Mouse (Mus musculus): ENCODE measurements at regions not wholly inside any gene's neighbourhood (a gene's known extent, or its start where the extent isn't known, plus 50 kb on each side); places are given as distances from the start of the nearest gene placed in this dataset.
A peak's percentile ranks its signal among the peaks of the same experiment; 100 is the strongest.

DNA sequence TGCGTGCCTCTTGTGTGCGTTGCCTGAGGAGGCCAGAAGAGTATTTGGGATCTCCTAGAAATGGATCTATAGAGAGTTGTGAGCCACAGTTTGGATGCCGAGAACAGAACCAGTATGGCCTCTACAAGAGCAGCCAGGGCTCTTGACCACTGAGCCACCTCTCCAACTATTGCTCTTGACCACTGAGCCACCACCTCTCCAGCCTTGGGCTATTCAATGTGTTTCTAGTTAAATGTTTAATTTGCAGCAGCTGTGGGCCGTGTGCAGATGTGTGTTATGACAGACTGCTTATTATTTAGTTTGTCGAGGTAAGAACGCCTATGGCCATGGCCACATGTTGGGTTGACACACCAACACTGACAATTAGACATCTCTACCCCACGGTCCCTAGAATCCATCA is 452.9 kb upstream of the Cdh4 start:
- Histone ChIP-seq H3K9ac (replicated peaks; ENCODE audit: low read depth, low read length) (no peak overlapping the region), H3K27me3 (replicated peaks; ENCODE audit: control insufficient read depth, insufficient read depth, low read length) (no peaks in the 10 kb centered on the region), H3K36me3 (ENCODE audit: control insufficient read depth, insufficient read depth) (no peaks in the 10 kb centered on the region), H3K27ac (ENCODE audit: low read length) (no peak overlapping the region), H3K9me3 (ENCODE audit: control insufficient read depth, low read length) (no peaks in the 10 kb centered on the region), H3K4me3 (replicated peaks; ENCODE audit: low read length) (no peak overlapping the region), H3K4me2 (ENCODE audit: low read length) (no peak overlapping the region), H3K4me1 (replicated peaks; ENCODE audit: control insufficient read depth, insufficient read depth, low read length) (peaks cover 18% of the 10 kb centered on the region)
- 88% methylated on average over 7 of the region's 7 CpGs for WGBS
- no peak for ATAC-seq

DNA sequence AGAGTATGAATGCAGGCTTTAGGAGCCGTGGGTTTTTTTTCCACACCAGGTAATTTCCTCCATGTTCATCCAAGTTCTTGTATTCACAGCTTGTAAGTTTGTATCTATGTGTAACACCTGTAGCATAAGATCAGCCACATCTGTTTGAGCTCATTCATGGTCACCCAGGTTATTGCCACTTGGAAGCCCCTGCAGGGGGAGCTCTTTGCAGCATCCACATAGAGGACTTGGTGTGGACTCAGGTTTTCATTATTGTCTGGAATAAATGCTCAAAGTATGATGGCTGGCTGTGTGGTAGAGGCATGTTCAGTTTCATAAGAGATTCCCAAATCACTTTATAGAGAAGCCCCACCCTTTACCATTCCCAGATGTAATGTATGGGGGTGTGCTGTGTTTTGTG is 452.4 kb upstream of the Cdh4 start:
- H3K9ac ChIP-seq (replicated peaks; ENCODE audit: low read depth, low read length) = no peak overlapping the region
- no peaks in the 10 kb centered on the region for H3K36me3 ChIP-seq (ENCODE audit: control insufficient read depth, insufficient read depth)
- no peaks in the 10 kb centered on the region for H3K27me3 ChIP-seq (replicated peaks; ENCODE audit: control insufficient read depth, insufficient read depth, low read length)
- peaks cover 18% of the 10 kb centered on the region for H3K4me1 ChIP-seq (replicated peaks; ENCODE audit: control insufficient read depth, insufficient read depth, low read length)
- no peak overlapping the region for H3K4me3 ChIP-seq (replicated peaks; ENCODE audit: low read length)
- 67% methylated on average over 1 of the region's 1 CpGs for WGBS
- ATAC-seq = no peak
- H3K4me2 ChIP-seq (ENCODE audit: low read length) = no peak overlapping the region
- H3K9me3 ChIP-seq (ENCODE audit: control insufficient read depth, low read length) = no peaks in the 10 kb centered on the region
- no peak overlapping the region for H3K27ac ChIP-seq (ENCODE audit: low read length)

DNA sequence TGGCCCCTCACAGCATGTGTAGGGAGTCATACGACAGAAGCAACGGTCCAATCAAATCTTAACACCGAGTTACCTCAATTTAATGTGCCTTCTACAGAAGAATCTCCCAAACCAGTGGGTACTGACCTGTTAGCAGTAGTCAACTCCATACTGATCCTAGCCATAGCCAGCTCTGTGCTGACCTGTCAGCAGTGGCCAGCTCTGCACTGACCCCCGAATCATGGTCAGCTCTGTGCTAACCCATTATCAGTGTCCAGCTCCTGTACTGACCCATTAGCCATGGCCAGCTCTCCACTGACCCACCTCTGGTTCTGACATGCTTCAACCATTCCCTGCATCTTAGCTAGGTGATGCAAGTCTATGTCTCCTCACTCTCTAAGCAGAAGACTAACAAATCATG is 451.3 kb upstream of the Cdh4 start:
- no peak for ATAC-seq
- no peak overlapping the region for H3K4me3 ChIP-seq (replicated peaks; ENCODE audit: low read length)
- H3K36me3 ChIP-seq (ENCODE audit: control insufficient read depth, insufficient read depth) = no peaks in the 10 kb centered on the region
- no peaks in the 10 kb centered on the region for H3K9me3 ChIP-seq (ENCODE audit: control insufficient read depth, low read length)
- no peaks in the 10 kb centered on the region for H3K27me3 ChIP-seq (replicated peaks; ENCODE audit: control insufficient read depth, insufficient read depth, low read length)
- 88% methylated on average over 4 of the region's 4 CpGs for WGBS
- H3K4me2 ChIP-seq (ENCODE audit: low read length) = no peak overlapping the region
- H3K9ac ChIP-seq (replicated peaks; ENCODE audit: low read depth, low read length) = no peak overlapping the region
- H3K4me1 ChIP-seq (replicated peaks; ENCODE audit: control insufficient read depth, insufficient read depth, low read length) = peaks cover 18% of the 10 kb centered on the region
- no peak overlapping the region for H3K27ac ChIP-seq (ENCODE audit: low read length)

DNA sequence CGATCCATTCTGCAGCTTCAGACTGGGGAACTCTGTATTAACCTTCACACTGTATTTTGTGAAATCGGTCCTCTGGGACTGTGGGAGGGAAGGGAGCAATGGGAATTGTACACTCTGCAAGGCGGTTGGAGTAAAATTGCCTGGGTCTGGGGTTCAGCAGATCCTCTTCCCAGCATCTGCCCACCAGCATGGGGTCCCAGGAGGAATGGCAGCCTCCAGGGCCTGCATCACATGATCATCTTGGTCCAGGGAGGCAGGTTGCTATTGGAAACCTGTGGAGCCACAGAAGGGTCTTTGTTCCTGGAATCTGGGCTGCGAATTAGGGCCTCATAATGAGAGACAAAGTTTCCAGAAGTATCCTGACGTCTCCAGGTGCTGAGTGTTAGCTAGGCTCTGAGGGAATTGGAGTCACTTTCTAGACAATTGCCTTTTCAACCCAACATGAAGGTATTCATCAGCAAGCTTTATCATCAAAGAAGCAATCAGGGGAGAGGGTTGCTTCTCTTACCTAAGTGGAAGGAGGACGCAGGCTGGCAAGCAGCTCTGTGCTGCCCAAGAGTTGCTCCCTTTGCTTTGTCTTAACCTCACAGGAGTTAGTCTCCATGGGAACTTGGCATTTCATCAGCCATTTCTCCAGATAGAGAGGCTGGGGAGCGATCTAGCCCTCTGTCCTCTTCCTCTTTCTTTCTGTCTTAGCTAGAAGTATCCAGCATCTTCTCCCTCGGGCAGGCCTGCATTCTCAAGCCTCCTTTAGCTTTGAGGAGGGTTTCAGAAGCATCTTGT is 449.7 kb upstream of the Cdh4 start:
- 24% methylated on average over 8 of the region's 8 CpGs for WGBS
- Histone ChIP-seq H3K9me3 (ENCODE audit: control insufficient read depth, low read length) (no peaks in the 10 kb centered on the region), H3K27me3 (replicated peaks; ENCODE audit: control insufficient read depth, insufficient read depth, low read length) (no peaks in the 10 kb centered on the region), H3K9ac (replicated peaks; ENCODE audit: low read depth, low read length) (no peak overlapping the region), H3K4me1 (replicated peaks; ENCODE audit: control insufficient read depth, insufficient read depth, low read length) (peaks cover 15% of the 10 kb centered on the region), H3K27ac (ENCODE audit: low read length) (no peak overlapping the region), H3K4me3 (replicated peaks; ENCODE audit: low read length) (no peak overlapping the region), H3K36me3 (ENCODE audit: control insufficient read depth, insufficient read depth) (no peaks in the 10 kb centered on the region), H3K4me2 (ENCODE audit: low read length) (no peak overlapping the region)
- peak; percentile 65 for ATAC-seq

GRCm38 (mm10) chr2:178997921-178998320 is 444.3 kb upstream of the Cdh4 start:
- Histone ChIP-seq H3K27ac (ENCODE audit: low read length) (no peak overlapping the region), H3K9ac (replicated peaks; ENCODE audit: low read depth, low read length) (no peak overlapping the region), H3K4me3 (replicated peaks; ENCODE audit: low read length) (no peak overlapping the region), H3K4me1 (replicated peaks; ENCODE audit: control insufficient read depth, insufficient read depth, low read length) (peaks cover 2% of the 10 kb centered on the region), H3K4me2 (ENCODE audit: low read length) (no peak overlapping the region), H3K9me3 (ENCODE audit: control insufficient read depth, low read length) (no peaks in the 10 kb centered on the region), H3K36me3 (ENCODE audit: control insufficient read depth, insufficient read depth) (no peaks in the 10 kb centered on the region), H3K27me3 (replicated peaks; ENCODE audit: control insufficient read depth, insufficient read depth, low read length) (no peaks in the 10 kb centered on the region)
- ATAC-seq = no peak
- WGBS = 61% methylated on average over 2 of the region's 2 CpGs

DNA sequence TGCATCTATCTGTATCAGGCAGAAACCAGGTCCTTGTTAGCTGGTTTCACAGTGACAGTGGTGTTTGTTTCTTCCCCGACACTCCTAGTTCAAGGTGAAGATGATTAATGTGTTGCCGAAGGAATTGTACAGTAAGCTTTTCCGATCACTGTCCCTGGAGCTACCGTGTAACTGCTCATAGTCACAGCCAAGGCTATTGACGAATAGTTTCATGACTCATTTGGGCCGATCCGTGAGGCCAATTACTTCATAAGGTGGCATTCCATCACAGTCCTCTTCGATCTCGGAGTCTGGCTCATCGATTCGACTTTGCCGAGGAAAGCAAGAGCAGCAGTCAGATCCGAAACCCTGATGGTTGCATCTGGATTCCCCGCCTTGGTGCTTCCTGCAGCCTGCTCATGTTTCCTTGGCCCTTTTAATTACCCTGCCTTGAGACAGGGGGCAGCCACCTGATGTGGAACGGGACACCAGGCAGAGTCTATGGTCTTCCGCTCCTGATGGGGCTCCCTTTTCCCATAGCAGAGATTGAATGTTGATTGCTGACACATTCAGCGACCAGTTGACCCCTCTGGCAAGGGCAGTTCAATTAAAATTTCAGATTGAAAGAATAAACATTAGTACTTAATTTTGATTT is 441.7 kb upstream of the Cdh4 start:
- H3K27me3 ChIP-seq (replicated peaks; ENCODE audit: control insufficient read depth, insufficient read depth, low read length) = no peaks in the 10 kb centered on the region
- no peaks in the 10 kb centered on the region for H3K36me3 ChIP-seq (ENCODE audit: control insufficient read depth, insufficient read depth)
- no peak overlapping the region for H3K4me2 ChIP-seq (ENCODE audit: low read length)
- no peak for ATAC-seq
- H3K27ac ChIP-seq (ENCODE audit: low read length) = no peak overlapping the region
- no peaks in the 10 kb centered on the region for H3K4me1 ChIP-seq (replicated peaks; ENCODE audit: control insufficient read depth, insufficient read depth, low read length)
- no peak overlapping the region for H3K4me3 ChIP-seq (replicated peaks; ENCODE audit: low read length)
- H3K9ac ChIP-seq (replicated peaks; ENCODE audit: low read depth, low read length) = no peak overlapping the region
- no peaks in the 10 kb centered on the region for H3K9me3 ChIP-seq (ENCODE audit: control insufficient read depth, low read length)
- 83% methylated on average over 17 of the region's 17 CpGs for WGBS

DNA sequence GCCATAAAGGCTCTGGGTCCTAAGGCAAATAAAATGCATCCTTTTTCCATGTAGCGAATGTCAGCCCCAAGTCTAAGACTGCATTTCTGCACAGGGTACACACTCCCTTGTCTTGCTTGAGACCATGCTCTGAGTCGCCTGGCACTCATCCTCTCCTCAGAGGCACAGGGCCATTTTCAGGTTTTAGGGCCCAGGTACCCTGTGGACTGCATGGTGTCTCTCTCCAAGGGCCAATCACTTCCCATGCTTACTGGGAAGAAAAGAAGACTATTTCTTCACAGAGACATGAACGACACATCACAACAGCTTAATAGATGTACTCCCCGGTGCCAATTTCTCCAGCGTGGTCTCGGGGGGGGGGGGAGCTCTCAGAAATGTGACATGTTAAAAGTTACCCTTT is 434.5 kb upstream of the Cdh4 start:
- 77% methylated on average over 6 of the region's 6 CpGs for WGBS
- Histone ChIP-seq H3K4me3 (replicated peaks; ENCODE audit: low read length) (no peak overlapping the region), H3K27me3 (replicated peaks; ENCODE audit: control insufficient read depth, insufficient read depth, low read length) (no peaks in the 10 kb centered on the region), H3K9me3 (ENCODE audit: control insufficient read depth, low read length) (no peaks in the 10 kb centered on the region), H3K4me1 (replicated peaks; ENCODE audit: control insufficient read depth, insufficient read depth, low read length) (no peaks in the 10 kb centered on the region; the same call in 1 of the 2 replicates), H3K4me2 (ENCODE audit: low read length) (no peak overlapping the region), H3K9ac (replicated peaks; ENCODE audit: low read depth, low read length) (no peak overlapping the region), H3K27ac (ENCODE audit: low read length) (no peak overlapping the region), H3K36me3 (ENCODE audit: control insufficient read depth, insufficient read depth) (no peaks in the 10 kb centered on the region)
- ATAC-seq = no peak

DNA sequence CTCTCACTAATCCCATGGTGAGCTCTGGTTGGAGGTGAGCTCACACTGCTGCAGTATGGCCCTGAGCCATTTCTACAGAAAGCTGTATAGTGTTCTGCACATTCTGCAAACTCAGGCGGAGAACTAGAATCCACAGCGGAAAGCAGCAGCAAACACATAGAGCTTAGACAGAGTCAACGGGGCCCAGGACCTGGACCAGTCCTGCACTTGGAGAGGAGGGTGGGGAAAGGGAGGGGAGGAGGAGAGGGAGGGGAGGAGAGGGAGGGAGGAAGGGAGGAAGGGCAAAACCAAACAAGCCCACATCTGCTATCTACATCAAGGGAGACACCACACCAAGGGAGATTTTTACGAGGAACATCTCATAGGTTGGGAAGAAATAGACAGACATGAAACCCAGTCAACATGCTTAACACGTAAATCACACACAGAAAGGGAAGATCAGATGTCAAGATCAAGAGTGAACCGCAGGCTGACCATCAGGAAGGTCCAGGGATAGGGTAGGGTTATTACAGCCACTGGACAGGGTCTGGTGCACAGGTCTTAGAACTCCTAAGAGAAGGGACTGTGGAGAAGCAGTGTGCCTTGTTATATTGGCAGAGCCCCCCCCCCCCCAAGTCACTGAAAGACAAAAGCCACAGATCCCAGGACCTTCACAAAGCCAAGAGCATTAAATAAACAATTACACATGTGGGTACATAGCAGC is 428.2 kb upstream of the Cdh4 start:
- WGBS = 88% methylated on average over 6 of the region's 6 CpGs
- no peak overlapping the region for H3K4me2 ChIP-seq (ENCODE audit: low read length)
- ATAC-seq = no peak
- no peak overlapping the region for H3K27ac ChIP-seq (ENCODE audit: low read length)
- H3K9me3 ChIP-seq (ENCODE audit: control insufficient read depth, low read length) = no peaks in the 10 kb centered on the region
- no peaks in the 10 kb centered on the region for H3K4me1 ChIP-seq (replicated peaks; ENCODE audit: control insufficient read depth, insufficient read depth, low read length)
- H3K36me3 ChIP-seq (ENCODE audit: control insufficient read depth, insufficient read depth) = no peaks in the 10 kb centered on the region
- no peak overlapping the region for H3K4me3 ChIP-seq (replicated peaks; ENCODE audit: low read length)
- no peak overlapping the region for H3K9ac ChIP-seq (replicated peaks; ENCODE audit: low read depth, low read length)
- H3K27me3 ChIP-seq (replicated peaks; ENCODE audit: control insufficient read depth, insufficient read depth, low read length) = no peaks in the 10 kb centered on the region

DNA sequence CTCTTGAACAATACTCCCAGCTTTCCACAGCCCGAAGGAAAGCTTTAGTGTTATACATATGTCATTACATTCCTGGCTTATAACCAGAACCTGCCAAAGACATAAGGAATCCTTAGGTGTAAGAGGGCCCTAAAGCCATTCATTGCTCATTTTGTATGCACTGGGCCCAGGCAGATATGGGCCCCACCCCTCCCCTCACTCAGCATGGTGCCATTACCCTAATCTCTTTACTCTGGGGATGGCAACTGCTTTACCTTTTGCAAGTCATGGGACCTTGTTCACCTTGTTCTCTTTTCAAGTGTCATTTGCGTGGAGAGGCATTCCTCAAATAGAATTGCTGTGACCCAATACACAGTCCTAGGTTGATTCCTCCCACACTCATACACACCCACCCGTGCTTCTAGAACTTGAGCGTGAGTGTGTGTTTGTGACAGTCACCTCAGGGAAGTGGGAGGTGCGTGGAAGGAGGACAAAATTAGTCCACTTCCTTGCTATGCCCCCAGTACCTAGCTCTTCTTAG is 419.5 kb upstream of the Cdh4 start:
- Histone ChIP-seq H3K9ac (replicated peaks; ENCODE audit: low read depth, low read length) (no peak overlapping the region), H3K36me3 (ENCODE audit: control insufficient read depth, insufficient read depth) (no peaks in the 10 kb centered on the region), H3K4me3 (replicated peaks; ENCODE audit: low read length) (no peak overlapping the region), H3K4me1 (replicated peaks; ENCODE audit: control insufficient read depth, insufficient read depth, low read length) (peaks cover 4% of the 10 kb centered on the region; the same call in 1 of the 2 replicates), H3K27ac (ENCODE audit: low read length) (no peak overlapping the region), H3K4me2 (ENCODE audit: low read length) (no peak overlapping the region), H3K9me3 (ENCODE audit: control insufficient read depth, low read length) (no peaks in the 10 kb centered on the region), H3K27me3 (replicated peaks; ENCODE audit: control insufficient read depth, insufficient read depth, low read length) (no peaks in the 10 kb centered on the region)
- ATAC-seq = no peak
- 64% methylated on average over 5 of the region's 5 CpGs for WGBS

Data from forebrain, embryonic 16.5 days (tissue).